Mouse (Mus musculus) spleen, adult 2 months (tissue): ENCODE measurements at regions not wholly inside any gene's neighbourhood (a gene's known extent, or its start where the extent isn't known, plus 50 kb on each side); places are given as distances from the start of the nearest gene placed in this dataset.

Experiments used
- DNase-seq, 2 experiments: peaks; one replicate each; pipeline versions ENCODE4 v3.0.0 to v3.0.0-alpha.2; 2012 to 2021; ENCODE audit warnings: low spot score in 2 of 2, low read depth in 1 of 2
- H3K27ac ChIP-seq: fragments of 200-500 bp; 2 replicates; pipeline ENCODE4 v1.5.1; 2012; ENCODE audit warnings: low read length, inconsistent platforms; ENCODE audit not compliant: insufficient read depth
- H3K27me3 ChIP-seq: fragments of 200-500 bp; 2 replicates; pipeline ENCODE4 v1.6.1; 2012; ENCODE audit warnings: mild to moderate bottlenecking, moderate library complexity, low read length, inconsistent platforms; ENCODE audit not compliant: control insufficient read depth, insufficient read depth
- H3K36me3 ChIP-seq: fragments of 200-500 bp; 2 replicates; pipeline ENCODE4 v1.6.1; 2012; ENCODE audit warnings: mild to moderate bottlenecking, low read length, inconsistent platforms; ENCODE audit not compliant: control insufficient read depth, insufficient read depth
- H3K4me1 ChIP-seq: fragments of 200-500 bp; 2 replicates; pipeline ENCODE4 v1.6.1; 2011; ENCODE audit warnings: inconsistent platforms; ENCODE audit not compliant: control insufficient read depth, insufficient read depth, insufficient read length
- H3K4me3 ChIP-seq: fragments of 200-500 bp; 2 replicates; pipeline ENCODE4 v1.5.1; 2011; ENCODE audit warnings: mild to moderate bottlenecking, inconsistent platforms; ENCODE audit not compliant: insufficient read depth, insufficient read length; ENCODE audit errors: extremely low read depth
- CTCF ChIP-seq: fragments of 200-500 bp; IDR thresholded peaks from 2 replicates; pipeline ENCODE4 v1.5.1; 2011; ENCODE audit warnings: mild to moderate bottlenecking, inconsistent platforms; ENCODE audit not compliant: insufficient read depth, insufficient read length, insufficient replicate concordance; ENCODE audit errors: extremely low read depth
- POLR2A ChIP-seq: fragments of 200-500 bp; IDR thresholded peaks from 2 replicates; pipeline ENCODE4 v1.6.1; 2011; ENCODE audit warnings: low read depth, low read length, inconsistent platforms
- WGBS: fragments of 180-500 bp; shearing (Covaris S2); methylation state at CpG from one replicate; pipeline ENCODE4 v1.1.7; 2018; 5-methylcytosine and 5-hydroxymethylcytosine counted together

- H3K36me3 ChIP-seq, result no peaks in the 10 kb centered on the region
- no peaks in the 10 kb centered on the region for H3K27me3 ChIP-seq
- no peak overlapping the region for H3K27ac ChIP-seq
- H3K4me3 ChIP-seq, result no peak overlapping the region
- no peak for TF ChIP-seq POLR2A
- TF ChIP-seq CTCF, result no peak
- no peaks in the 10 kb centered on the region for H3K4me1 ChIP-seq
- 89% methylated on average over 7 of the region's 7 CpGs for WGBS
- DNase-seq, result no peak
These were observed 154.5 kb upstream of the Smim23 start for GRCm38 (mm10) chr11:32978899-32979298.

GRCm38 (mm10) chr11:32976572-32976971 lies 152.2 kb upstream of the Smim23 start:
- 81% methylated on average over 2 of the region's 2 CpGs for WGBS
- no peak for TF ChIP-seq CTCF
- TF ChIP-seq POLR2A, result no peak
- no peak for DNase-seq
- H3K27ac ChIP-seq, result no peak overlapping the region
- H3K4me3 ChIP-seq, result no peak overlapping the region
- H3K27me3 ChIP-seq, result no peaks in the 10 kb centered on the region
- no peaks in the 10 kb centered on the region for H3K36me3 ChIP-seq
- no peaks in the 10 kb centered on the region for H3K4me1 ChIP-seq

GRCm38 (mm10) chr11:32973453-32973852 lies 149.0 kb upstream of the Smim23 start:
- WGBS, result 74% methylated on average over 4 of the region's 4 CpGs
- Histone ChIP-seq H3K4me3 (no peak overlapping the region), H3K4me1 (no peaks in the 10 kb centered on the region), H3K27me3 (no peaks in the 10 kb centered on the region), H3K27ac (no peak overlapping the region), H3K36me3 (no peaks in the 10 kb centered on the region)
- no peak for DNase-seq
- TF ChIP-seq CTCF (no peak), POLR2A (no peak)

- Histone ChIP-seq H3K27me3 (no peaks in the 10 kb centered on the region), H3K4me3 (no peak overlapping the region), H3K27ac (no peak overlapping the region), H3K4me1 (no peaks in the 10 kb centered on the region), H3K36me3 (no peaks in the 10 kb centered on the region)
- DNase-seq, result no peak
- 91% methylated on average over 2 of the region's 2 CpGs for WGBS
- TF ChIP-seq CTCF (no peak), POLR2A (no peak)
These were observed 141.0 kb upstream of the Smim23 start for GRCm38 (mm10) chr11:32965418-32965817.

GRCm38 (mm10) chr11:32963625-32964293 lies 139.4 kb upstream of the Smim23 start:
- TF ChIP-seq POLR2A, result no peak
- TF ChIP-seq CTCF, result no peak
- no peak overlapping the region for H3K4me3 ChIP-seq
- DNase-seq, result no peak
- no peaks in the 10 kb centered on the region for H3K36me3 ChIP-seq
- WGBS, result 78% methylated on average over 6 of the region's 6 CpGs
- no peaks in the 10 kb centered on the region for H3K4me1 ChIP-seq
- H3K27ac ChIP-seq, result no peak overlapping the region
- no peaks in the 10 kb centered on the region for H3K27me3 ChIP-seq

GRCm38 (mm10) chr11:32961600-32961999 lies 137.2 kb upstream of the Smim23 start:
- Histone ChIP-seq H3K27me3 (no peaks in the 10 kb centered on the region), H3K27ac (no peak overlapping the region), H3K4me3 (no peak overlapping the region), H3K36me3 (no peaks in the 10 kb centered on the region), H3K4me1 (no peaks in the 10 kb centered on the region)
- 80% methylated on average over 3 of the region's 3 CpGs for WGBS
- TF ChIP-seq CTCF (no peak), POLR2A (no peak)
- no peak for DNase-seq

- no peak for DNase-seq
- 77% methylated on average over 5 of the region's 5 CpGs for WGBS
- H3K36me3 ChIP-seq, result no peaks in the 10 kb centered on the region
- H3K27ac ChIP-seq, result no peak overlapping the region
- no peaks in the 10 kb centered on the region for H3K27me3 ChIP-seq
- no peaks in the 10 kb centered on the region for H3K4me1 ChIP-seq
- no peak overlapping the region for H3K4me3 ChIP-seq
- no peak for TF ChIP-seq CTCF
- TF ChIP-seq POLR2A, result no peak
These were observed 134.6 kb upstream of the Smim23 start for GRCm38 (mm10) chr11:32958961-32959360.
